Mouse (Mus musculus) myocyte (in vitro differentiated cells): ENCODE measurements around the gene Tnc.

Experiments used
- CEBPB ChIP-seq: IDR thresholded peaks from 2 replicates; pipeline ENCODE4 v1.6.1; 2011; ENCODE audit warnings: mild to moderate bottlenecking, moderate library complexity; ENCODE audit not compliant: poor library complexity, insufficient read depth, severe bottlenecking
- E2F4 ChIP-seq: IDR thresholded peaks from one replicate; pipeline ENCODE4 v1.6.1; 2011; ENCODE audit warnings: mild to moderate bottlenecking, control low read depth, moderate library complexity; ENCODE audit not compliant: insufficient read depth
- MAX ChIP-seq: IDR thresholded peaks from one replicate; pipeline ENCODE4 v1.6.1; 2011; ENCODE audit warnings: low read depth, mild to moderate bottlenecking, control low read depth
- MYOD1 ChIP-seq, 3 experiments: IDR thresholded peaks; one replicate each; pipeline ENCODE4 v1.6.1; 2011; ENCODE audit warnings: control low read depth in 2 of 3, low read depth in 2 of 3, mild to moderate bottlenecking in 2 of 3, moderate library complexity in 1 of 3; ENCODE audit not compliant: insufficient read length in 2 of 3, control insufficient read depth in 1 of 3
- MYOG ChIP-seq, 3 experiments: IDR thresholded peaks; one replicate each; pipeline ENCODE4 v1.6.1; 2011; ENCODE audit warnings: control low read depth in 2 of 3, low read depth in 2 of 3, mild to moderate bottlenecking in 2 of 3; ENCODE audit not compliant: insufficient read length in 2 of 3, control insufficient read depth in 1 of 3, insufficient read depth in 1 of 3
- POLR2A ChIP-seq: IDR thresholded peaks from one replicate; pipeline ENCODE4 v1.6.1; 2011; ENCODE audit warnings: low read depth, mild to moderate bottlenecking, control low read depth, moderate library complexity; ENCODE audit not compliant: insufficient read length
- POLR2AphosphoS2 ChIP-seq: IDR thresholded peaks from one replicate; pipeline ENCODE4 v1.6.1; 2011; ENCODE audit warnings: low read depth, control low read depth; ENCODE audit not compliant: insufficient read length
- TCF12 ChIP-seq: IDR thresholded peaks from one replicate; pipeline ENCODE4 v1.6.1; 2011; ENCODE audit warnings: mild to moderate bottlenecking, control low read depth; ENCODE audit not compliant: poor library complexity, insufficient read depth, severe bottlenecking
- TCF3 ChIP-seq: IDR thresholded peaks from one replicate; pipeline ENCODE4 v1.6.1; 2011; ENCODE audit warnings: low read depth, control low read depth; ENCODE audit not compliant: insufficient read length
- USF1 ChIP-seq: IDR thresholded peaks from one replicate; pipeline ENCODE4 v1.6.1; 2011; ENCODE audit warnings: low read depth, mild to moderate bottlenecking, control low read depth, moderate library complexity

GRCm38 (mm10) chr4:63979635-63980034 lies 67.2 kb downstream of the Tnc start:
- TF ChIP-seq MAX: no peak
- no peak for TF ChIP-seq POLR2A
- TF ChIP-seq POLR2AphosphoS2: no peak
- TF ChIP-seq E2F4: no peak
- no peak for TF ChIP-seq TCF3
- TF ChIP-seq CEBPB: no peak
- TF ChIP-seq MYOD1 (IDR thresholded peaks at IDR 0.05; ENCODE audit: control insufficient read depth in 1 of 3, insufficient read length in 2 of 3, low read depth in 2 of 3): no peak
- TF ChIP-seq USF1: no peak
- no peak for TF ChIP-seq TCF12
- TF ChIP-seq MYOG (IDR thresholded peaks at IDR 0.05; ENCODE audit: control insufficient read depth in 1 of 3, insufficient read depth in 1 of 3, insufficient read length in 2 of 3, low read depth in 2 of 3): no peak
